Mouse (Mus musculus) naive thymus-derived CD4-positive, alpha-beta T cell, adult 2 months (primary cell): ENCODE measurements at regions not wholly inside any gene's neighbourhood (a gene's known extent, or its start where the extent isn't known, plus 50 kb on each side); places are given as distances from the start of the nearest gene placed in this dataset.

Experiments used
- DNase-seq: peaks from one replicate; pipeline ENCODE4 v3.0.0-alpha.2; 2011; ENCODE audit warnings: low read depth

DNA sequence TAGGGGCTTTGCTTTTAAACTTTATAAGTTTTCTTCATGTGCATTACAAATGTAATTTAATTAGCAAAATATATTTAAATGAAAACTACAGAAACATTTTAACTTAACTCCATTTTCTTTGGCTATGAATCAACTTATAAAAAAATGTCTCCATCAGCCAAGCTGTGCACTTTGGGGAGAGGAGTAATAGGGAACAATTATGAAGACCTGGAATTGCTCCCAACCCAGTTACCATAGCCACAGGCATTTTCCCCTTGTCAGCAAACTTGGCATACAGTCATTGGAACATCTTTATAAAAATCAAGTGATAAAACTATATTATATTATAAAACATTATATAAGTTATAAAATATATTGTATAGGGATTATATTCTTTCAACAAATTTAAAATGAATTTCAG lies 65.0 kb downstream of the Atxn7l3b start:
- DNase-seq, result no peak

DNA sequence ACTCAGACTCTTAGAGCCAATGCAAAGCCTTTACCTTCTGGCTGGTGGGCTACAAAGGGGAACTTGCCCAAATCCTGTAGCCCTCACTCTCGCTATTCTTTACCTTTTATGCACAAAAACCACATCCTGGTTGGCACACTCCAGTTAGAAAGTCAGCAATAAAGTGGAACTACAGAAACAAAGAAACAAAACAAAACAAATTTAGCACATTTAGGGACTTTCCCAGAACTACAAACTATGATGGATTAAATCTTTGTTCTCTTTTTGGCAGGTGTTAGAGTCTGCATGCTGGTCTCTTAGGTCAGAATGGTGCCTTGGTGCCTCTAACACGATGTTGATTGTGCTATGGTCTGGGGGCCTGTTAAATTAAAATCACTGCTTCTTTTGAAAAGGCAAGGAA lies 65.4 kb downstream of the Atxn7l3b start:
- no peak for DNase-seq

DNA sequence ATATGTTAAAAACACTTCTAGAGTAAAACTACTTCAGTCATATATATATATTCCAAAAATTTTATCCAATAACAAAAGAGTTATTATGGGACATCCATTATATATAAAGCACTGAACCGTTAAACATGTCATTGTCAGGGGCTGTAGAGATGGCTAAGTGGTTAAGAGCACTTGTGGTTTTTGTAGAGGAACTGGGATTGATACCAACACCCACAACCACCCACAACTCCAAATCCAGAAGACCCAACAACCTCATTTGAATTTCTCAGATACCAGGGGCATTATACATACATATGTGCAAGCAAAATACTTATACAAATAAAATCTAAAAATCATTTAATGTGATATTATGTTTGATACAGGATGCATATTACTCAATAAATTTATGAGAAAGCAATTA lies 76.8 kb downstream of the Atxn7l3b start:
- no peak for DNase-seq

DNA sequence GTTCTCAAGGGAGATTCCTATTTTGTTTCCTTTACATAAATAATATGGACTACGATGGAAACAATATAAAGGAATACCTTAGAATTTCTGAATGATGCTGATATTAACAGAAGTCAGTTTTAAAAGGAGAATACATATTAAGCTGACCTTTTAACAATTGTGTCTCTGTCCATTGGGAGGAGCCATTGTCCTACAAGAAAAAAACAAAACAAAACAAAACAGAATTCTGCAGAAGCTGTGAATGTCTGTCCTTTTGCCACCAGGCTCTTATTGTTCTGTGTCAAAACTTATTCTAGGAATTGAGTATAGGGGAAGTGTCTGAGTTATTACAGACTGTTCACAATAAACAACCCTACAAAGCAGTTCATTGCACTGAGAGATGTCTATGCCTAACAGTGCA lies 82.6 kb downstream of the Atxn7l3b start:
- no peak for DNase-seq

DNA sequence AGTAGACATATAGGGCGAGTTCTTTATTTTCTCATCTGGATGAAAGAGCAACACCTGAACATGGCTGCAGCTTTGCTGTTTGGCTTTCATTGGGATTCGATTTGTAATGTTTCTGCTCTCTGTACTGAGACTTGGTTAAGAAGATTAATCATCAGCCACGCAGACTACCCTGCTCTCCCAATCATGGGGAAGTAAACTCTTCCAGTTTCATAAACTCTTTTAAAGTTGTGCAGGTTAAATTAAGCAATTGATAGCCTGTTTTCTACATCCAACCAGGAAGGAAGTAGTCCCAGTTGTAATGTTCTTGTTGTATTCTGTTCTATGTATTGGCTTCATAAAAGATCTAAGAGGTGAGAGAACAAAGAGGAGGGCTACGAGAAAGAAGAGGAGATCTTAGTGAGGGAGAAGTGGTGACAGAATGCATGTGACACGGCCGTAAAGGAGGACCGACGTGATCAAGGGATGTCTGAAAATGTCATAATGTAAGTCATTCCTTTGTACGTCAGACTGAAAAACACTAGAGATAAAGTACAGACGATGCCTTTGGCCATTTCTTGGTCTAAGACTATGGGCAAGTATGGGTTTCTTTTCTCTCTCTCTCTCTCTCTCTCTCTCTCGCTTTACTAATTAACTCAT lies 91.3 kb downstream of the Atxn7l3b start:
- DNase-seq, result no peak

DNA sequence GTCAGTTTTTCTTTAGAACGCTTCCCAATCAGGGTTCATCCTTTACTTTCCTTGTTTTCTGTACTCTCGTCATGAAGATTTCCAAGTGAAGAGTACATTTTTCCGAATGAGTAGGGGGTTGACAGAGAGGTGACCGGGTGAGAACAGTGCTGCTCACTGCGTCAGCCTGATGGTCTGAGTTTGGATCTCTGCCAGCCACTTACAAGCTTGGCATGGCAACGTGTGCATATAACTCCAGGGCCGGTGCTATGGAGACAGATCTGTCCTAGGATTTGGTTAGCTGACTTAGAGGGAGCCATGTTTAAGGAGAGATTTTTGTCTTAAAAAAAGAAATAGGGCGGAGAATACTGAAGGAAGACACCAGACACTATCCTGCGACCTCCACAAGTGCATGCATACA lies 92.8 kb downstream of the Atxn7l3b start:
- DNase-seq, result no peak

DNA sequence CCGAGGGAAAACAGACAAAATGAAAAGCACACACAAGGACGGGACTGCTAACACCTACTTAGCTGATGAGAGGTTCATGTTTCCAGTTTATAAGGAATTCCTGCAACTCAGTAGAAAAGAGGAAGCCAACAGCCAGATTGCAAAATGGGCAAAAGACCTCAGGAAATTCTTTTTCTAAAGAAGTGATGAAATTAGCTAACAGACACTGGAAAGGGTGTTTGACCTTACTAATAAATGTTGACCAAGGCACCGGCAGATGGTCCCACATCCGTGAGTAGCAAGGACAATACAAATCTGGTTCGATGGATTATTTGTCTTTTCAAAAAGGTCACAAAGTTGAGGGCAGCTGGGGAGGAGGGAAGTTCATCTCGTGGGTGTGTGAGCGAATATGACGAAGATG lies 93.3 kb downstream of the Atxn7l3b start:
- DNase-seq, result no peak

DNA sequence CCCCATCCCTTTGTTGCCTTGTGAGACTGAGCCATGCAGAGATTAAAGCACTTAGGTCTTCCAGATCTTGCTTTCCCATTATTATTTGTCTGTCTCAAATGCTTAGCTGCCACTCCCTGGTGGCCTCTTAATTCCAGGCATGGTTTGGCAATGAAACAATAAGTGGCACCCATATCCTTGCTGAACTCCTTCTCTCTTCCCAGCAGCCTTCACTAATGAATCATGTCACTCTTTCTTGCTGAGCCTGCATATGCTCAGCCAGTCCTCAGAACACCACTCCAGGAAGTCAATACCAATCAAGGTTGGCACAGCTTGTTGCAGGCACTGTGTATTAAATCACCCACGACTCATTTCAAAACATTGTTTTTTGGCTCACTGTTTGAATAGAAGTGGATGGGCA lies 118.6 kb downstream of the Atxn7l3b start:
- no peak for DNase-seq

DNA sequence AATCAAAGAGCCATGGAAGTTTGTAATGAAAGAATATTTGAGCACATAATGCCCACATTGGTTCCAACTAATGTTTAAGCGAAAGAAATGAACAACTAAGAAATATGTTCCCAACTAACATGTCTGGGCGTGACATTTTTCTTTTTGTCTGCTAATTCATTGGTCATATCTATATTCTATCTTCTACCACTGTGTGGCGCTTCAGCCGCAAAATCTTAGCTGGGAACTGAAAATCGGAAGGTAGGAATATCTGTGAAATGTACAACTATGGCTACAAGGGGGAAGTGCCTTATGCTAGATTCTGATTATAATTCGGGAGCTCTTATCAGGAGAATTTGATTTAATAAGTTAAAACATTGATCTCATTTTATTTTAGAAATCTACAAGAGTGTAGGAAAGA lies 125.2 kb downstream of the Atxn7l3b start:
- DNase-seq, result no peak

DNA sequence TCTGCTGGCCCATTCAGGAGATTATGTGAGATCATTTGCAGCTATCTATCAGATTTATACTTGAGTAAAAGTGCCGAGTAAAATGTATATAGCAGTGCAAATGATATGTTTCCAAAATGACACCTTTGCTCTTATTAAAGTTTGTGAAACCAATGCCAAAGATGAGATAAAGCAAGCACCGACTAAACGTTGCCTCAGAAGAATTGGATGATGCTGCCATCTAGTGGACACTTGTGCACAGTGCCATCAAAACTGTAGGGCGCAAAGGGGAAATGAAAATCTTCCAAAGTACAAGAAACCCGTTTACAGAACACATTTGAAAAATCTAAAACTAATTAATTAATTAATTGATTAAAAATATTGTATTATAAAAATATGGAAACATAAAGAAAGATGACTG lies 127.2 kb downstream of the Atxn7l3b start:
- peak; percentile 42 for DNase-seq

DNA sequence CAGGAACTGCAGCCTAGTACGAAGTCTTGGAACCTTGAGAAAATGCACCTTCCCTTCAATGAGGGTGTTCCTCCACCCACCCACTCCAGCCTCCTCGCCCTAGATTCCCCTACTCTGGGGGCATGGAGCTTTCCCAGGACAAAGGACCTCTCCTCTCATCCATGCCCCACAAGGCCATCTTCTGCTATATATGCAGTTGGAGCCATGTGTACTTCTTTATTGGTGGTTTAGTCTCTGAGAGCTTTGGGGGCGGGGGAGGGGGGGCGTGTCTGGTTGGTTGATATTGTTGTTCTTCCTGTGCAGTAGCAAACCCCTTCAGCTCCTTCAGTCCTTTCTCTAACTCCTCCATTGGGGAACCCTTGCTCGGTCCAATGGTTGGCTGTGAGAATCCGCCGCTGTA lies 130.2 kb downstream of the Atxn7l3b start:
- no peak for DNase-seq

DNA sequence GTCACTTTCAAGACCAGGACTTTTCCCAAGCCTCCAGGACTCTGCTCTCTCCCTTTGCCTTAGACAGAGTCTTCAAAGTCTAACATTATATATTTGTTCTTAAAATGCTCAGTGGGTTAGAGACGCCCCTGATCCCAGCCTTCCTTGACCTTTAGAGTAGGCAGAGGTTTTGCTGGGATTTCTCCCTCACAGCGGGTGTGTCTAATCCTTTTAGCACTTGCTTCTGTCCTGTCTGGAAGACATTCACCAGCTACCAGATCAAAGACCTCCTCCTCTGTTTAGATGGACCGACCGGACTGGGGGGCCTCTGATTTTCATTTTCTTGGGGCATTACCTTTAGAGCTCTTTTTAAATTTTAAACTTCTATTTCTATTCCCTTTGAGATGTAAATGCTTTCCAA lies 130.7 kb downstream of the Atxn7l3b start:
- DNase-seq, result no peak

DNA sequence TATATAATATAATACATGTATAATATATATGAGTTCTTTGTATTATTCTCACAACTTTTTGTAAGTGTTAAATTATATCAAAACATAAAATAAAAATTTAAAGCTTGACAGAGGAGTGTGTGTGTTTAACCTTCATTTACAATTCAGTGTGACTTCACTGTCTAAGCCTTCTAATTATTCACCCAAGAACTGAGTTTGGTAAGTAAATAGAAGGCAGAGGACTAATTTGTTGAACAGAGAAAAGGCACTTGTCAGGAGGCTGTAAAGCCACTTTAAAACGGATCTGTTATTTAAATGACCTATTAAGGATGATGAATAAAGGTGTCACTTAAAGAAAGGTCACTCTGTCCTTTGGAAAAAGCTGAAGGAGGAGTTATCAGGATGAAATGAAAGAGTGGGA lies 132.9 kb downstream of the Atxn7l3b start:
- DNase-seq, result no peak

DNA sequence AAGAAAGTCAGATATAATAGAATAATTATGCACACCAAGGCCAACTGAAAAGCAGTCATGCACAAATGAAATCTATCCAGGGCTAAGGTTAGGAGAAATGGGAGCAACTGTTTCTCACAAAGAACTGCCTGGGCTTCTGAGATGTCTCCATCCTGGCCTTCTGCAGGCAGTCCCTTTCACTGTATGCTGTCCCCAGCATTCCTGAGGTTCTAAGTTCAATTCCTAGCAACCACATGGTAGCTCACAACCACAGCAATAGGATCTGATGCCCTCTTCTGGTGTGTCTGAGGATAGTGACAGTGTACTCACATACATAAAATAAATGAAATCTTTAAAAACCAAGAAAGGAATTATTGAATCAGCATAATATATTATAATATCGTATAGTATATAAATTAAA lies 133.3 kb downstream of the Atxn7l3b start:
- no peak for DNase-seq

DNA sequence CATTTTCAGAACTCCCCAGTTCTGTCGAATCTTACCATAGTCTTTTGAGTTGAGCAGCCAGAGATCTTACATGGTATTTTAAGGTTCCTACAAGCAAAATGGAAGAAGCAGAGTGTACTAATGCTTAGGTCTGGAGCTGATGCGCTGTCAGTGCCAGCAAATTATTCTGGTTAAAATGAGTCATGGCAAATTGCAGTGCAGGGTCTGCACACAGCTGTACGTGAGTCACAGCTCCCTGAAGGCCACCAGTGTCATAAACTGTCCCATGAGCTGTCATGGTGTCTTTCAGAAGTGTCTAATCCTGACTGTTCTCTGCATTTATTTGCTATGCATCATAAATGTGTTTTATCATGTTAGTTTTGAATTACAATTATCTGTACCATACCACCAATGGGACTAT lies 140.6 kb downstream of the Atxn7l3b start:
- DNase-seq, result no peak

DNA sequence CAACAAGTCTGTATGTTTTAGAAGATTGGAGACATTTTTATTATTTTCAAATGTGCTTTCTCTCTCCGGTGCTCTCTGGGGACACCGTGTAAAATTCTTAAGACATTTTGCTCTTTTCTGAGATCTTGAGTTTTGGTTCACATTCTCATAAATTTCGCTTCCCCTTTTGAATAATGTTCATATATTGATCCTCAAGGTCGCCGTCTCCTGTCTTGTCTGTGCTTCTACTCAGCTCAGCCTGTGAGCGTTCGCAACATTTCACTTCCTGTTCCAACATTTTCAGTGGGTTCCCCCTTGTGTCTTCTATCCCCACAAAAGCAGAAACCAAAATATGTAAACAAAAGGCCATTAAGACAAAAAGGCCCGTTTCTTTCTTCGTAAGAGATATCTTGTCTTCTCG lies 154.5 kb downstream of the Atxn7l3b start:
- DNase-seq, result no peak

DNA sequence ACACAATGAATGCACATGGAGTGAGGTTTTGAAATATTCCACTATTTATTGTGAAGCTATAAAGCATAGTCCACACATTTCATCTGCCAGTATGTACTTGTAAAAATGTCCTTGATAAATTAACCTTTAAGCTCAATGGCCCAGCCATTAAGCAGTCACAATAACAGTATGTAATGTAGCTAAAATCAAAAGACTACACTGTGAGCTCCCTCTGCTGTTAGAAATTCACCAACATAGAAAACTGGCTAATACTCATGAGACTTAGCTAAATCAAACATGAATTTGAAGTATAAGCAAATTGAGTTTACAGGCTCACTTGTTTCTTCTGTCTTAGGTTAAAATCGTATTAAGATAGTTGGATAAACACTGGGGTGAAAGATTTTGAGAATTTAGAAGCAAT lies 182.1 kb downstream of the Atxn7l3b start:
- DNase-seq, result no peak

DNA sequence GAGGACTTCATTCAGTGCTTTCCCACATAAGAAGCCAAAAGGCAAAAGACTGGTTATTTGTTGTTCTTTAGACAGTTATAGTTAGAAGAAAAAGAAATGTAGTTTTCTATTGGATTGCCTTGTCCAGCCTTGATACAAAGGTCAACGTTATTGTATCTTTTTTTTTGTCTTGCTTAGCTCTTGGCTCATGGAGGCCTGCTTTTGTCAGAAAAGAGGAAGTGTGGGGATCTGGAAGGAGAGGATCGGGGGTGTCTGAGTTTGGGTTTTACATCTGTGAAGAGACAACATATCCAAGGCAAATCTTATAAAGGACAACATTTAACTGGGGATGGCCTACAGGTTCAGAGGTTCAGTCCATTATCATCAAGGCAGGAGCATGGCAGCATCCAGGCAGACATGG lies 185.3 kb downstream of the Atxn7l3b start:
- no peak for DNase-seq

DNA sequence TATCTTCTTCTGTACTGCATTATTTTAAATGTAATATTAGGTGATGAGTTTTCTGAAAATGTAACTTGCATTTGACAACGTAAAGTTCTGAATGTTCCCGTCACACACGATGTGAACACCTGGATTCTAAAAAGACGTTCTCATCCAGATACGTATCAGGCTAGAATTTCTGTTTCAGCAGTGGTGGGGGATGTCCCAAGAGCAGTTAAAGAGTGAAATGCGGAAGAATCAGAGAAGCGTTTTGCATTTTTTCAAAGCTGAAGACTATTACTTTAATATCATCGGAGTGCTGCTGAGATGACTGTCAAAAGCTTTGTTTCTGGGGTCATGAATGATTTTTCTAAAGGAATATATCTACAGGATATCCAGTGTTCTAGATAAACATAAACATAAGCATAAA lies 186.7 kb downstream of the Atxn7l3b start:
- DNase-seq, result no peak
